Comparison of ENCODE assay signal across 10 mouse cellular contexts in genomic region chr6:120820144-120820543, GRCm38 (mm10). TPM values are rescaled to one million over a fixed set of nuclear protein-coding genes. Genes with fewer than 3 reads are reported as not detected.
DNase-seq lines count a peak whose midpoint lies in the region; ATAC-seq and TF ChIP-seq lines count a peak whose summit lies in the region.
"Had no signal": no experiment of that assay in that cellular context is flagged by ENCODE, and none has a peak within 500 bp of the region (broad histone marks: within the 10 kb centered on the region; RNA-seq: fewer than 3 reads in every experiment).

No protein-coding gene starts in this region.

- no peak for DNase-seq in gastrocnemius, adult 2 months
- DNase-seq in gastrocnemius, postnatal 10 days: no peak
- DNase-seq in 416B (ENCODE audit: low read depth): peak; percentile 39
- DNase-seq in liver, embryonic 13.5 days: no peak
- DNase-seq in forebrain, postnatal 0 days: no peak
- DNase-seq in c-Kit-positive CD71-positive TER-119-positive erythroid progenitor cells, embryonic 14.5 days (ENCODE audit: low spot score): no peak

- H3K9ac ChIP-seq in liver, embryonic 13.5 days: peak overlapping the region; percentile 96
- H3K9ac ChIP-seq in forebrain, postnatal 0 days: no peak overlapping the region
- no peak overlapping the region for H3K9ac ChIP-seq in midbrain, embryonic 16.5 days (ENCODE audit: low read depth, low read length)

- H3K27ac ChIP-seq in gastrocnemius, adult 2 months: no peak overlapping the region
- H3K27ac ChIP-seq in liver, embryonic 13.5 days: peak overlapping the region; percentile 98
- no peak overlapping the region for H3K27ac ChIP-seq in forebrain, postnatal 0 days (ENCODE audit: low read depth, low read length)
- H3K27ac ChIP-seq in midbrain, embryonic 16.5 days (ENCODE audit: low read length): no peak overlapping the region
- H3K27ac ChIP-seq: hindbrain, postnatal 0 days; neural tube, embryonic 13.5 days had no signal

- peak overlapping the region; percentile 30 for H3K4me3 ChIP-seq in gastrocnemius, adult 2 months
- peak overlapping the region; percentile 99 for H3K4me3 ChIP-seq in liver, embryonic 13.5 days (replicated peaks)
- no peak overlapping the region for H3K4me3 ChIP-seq in forebrain, postnatal 0 days (ENCODE audit: low read depth, low read length)
- no peak overlapping the region for H3K4me3 ChIP-seq in midbrain, embryonic 16.5 days (ENCODE audit: low read depth, low read length)
- H3K4me3 ChIP-seq: neural tube, embryonic 13.5 days had no signal

- no peaks in the 10 kb centered on the region for H3K27me3 ChIP-seq in liver, embryonic 13.5 days
- no peaks in the 10 kb centered on the region for H3K27me3 ChIP-seq in forebrain, postnatal 0 days (ENCODE audit: insufficient read depth, low read length)
- no peaks in the 10 kb centered on the region for H3K27me3 ChIP-seq in midbrain, embryonic 16.5 days (ENCODE audit: control insufficient read depth, insufficient read depth, low read depth, low read length)
- H3K27me3 ChIP-seq: neural tube, embryonic 13.5 days had no signal

- H3K9me3 ChIP-seq in liver, embryonic 13.5 days (replicated peaks): peaks cover 10% of the 10 kb centered on the region; the same call in 1 of the 2 replicates
- no peaks in the 10 kb centered on the region for H3K9me3 ChIP-seq in forebrain, postnatal 0 days (ENCODE audit: low read length)
- H3K9me3 ChIP-seq in midbrain, embryonic 16.5 days (replicated peaks; ENCODE audit: control insufficient read depth, low read length, poor library complexity, severe bottlenecking): no peaks in the 10 kb centered on the region
- H3K9me3 ChIP-seq: neural tube, embryonic 13.5 days had no signal

- TF ChIP-seq CTCF in gastrocnemius, adult 2 months (IDR thresholded peaks at IDR 0.05): no peak
- no peak for TF ChIP-seq CTCF in forebrain, postnatal 0 days (IDR thresholded peaks at IDR 0.05; ENCODE audit: low read depth)

- H3K36me3 ChIP-seq in liver, embryonic 13.5 days: peaks cover 34% of the 10 kb centered on the region
- peaks cover 22% of the 10 kb centered on the region for H3K36me3 ChIP-seq in forebrain, postnatal 0 days (ENCODE audit: insufficient read depth)
- peaks cover 13% of the 10 kb centered on the region for H3K36me3 ChIP-seq in midbrain, embryonic 16.5 days (ENCODE audit: control insufficient read depth, insufficient read depth, low read length)

- WGBS in liver, embryonic 13.5 days (ENCODE audit: insufficient replicate concordance): 55% methylated on average over 5 of the region's 5 CpGs
- WGBS in forebrain, postnatal 0 days: 89% methylated on average over 5 of the region's 5 CpGs
- WGBS in midbrain, embryonic 16.5 days: over 99% methylated on average over 5 of the region's 5 CpGs

- H3K4me2 ChIP-seq in liver, embryonic 13.5 days: peak overlapping the region; percentile 85
- H3K4me2 ChIP-seq in forebrain, postnatal 0 days (ENCODE audit: low read depth): no peak overlapping the region
- no peak overlapping the region for H3K4me2 ChIP-seq in midbrain, embryonic 16.5 days (ENCODE audit: low read length)

- intact Hi-C loops in gastrocnemius, adult 2 months (cut with DNase I): loop anchor here (5.0 to 10.0 kb wide), 2 partner anchors 225 to 283 kb away; no protein-coding TSS in a partner anchor

- 0 out of 2 replicates have a peak, but pooled peaks have one; percentile 13 for ATAC-seq in common myeloid progenitor, adult 5-6 weeks (replicated peaks; ENCODE audit: low read depth, poor library complexity, severe bottlenecking)
- no peak for ATAC-seq in liver, embryonic 13.5 days (ENCODE audit: low read depth)
- no peak for ATAC-seq in forebrain, postnatal 0 days
- ATAC-seq in midbrain, embryonic 16.5 days: no peak
- ATAC-seq: hindbrain, postnatal 0 days had no signal

- H3K4me1 ChIP-seq in liver, embryonic 13.5 days (replicated peaks): peaks cover 48% of the 10 kb centered on the region
- peaks cover 7% of the 10 kb centered on the region for H3K4me1 ChIP-seq in forebrain, postnatal 0 days (ENCODE audit: insufficient read depth)
- H3K4me1 ChIP-seq in midbrain, embryonic 16.5 days (ENCODE audit: control insufficient read depth, insufficient read depth, low read length): peaks cover 24% of the 10 kb centered on the region

RNA-seq across cellular contexts. Expression of gene Atp6v1e1, which starts 2.4 kb away (rescaled TPM):
- total RNA-seq in gastrocnemius, adult 2 months (2021): 100 to 1,000 TPM; 127 to 137 TPM
- 100 to 1,000 TPM; 133 to 145 TPM for total RNA-seq in gastrocnemius, postnatal 10 days (2021)
- 62.9 and 99.9 TPM in 2 replicates for total RNA-seq in common myeloid progenitor, adult 5-6 weeks (2017)
- 158 and 180 TPM in 2 replicates for polyA plus RNA-seq in liver, embryonic 13.5 days (2015; fragmentation: Nextera tagmentation; extraction: Ambion mirVana)
- total RNA-seq in forebrain, postnatal 0 days (2014; rRNA removed): 292 and 341 TPM in 2 replicates
- polyA plus RNA-seq in forebrain, postnatal 0 days (2015; fragmentation: Nextera tagmentation; extraction: Ambion mirVana): 312 and 333 TPM in 2 replicates
- 283 and 296 TPM in 2 replicates for polyA plus RNA-seq in midbrain, embryonic 16.5 days (2015; fragmentation: Nextera tagmentation; extraction: Ambion mirVana)

RNA-seq across cellular contexts. Expression of gene Bcl2l13, which starts 15.9 kb away (rescaled TPM):
- 10 to 100 TPM; 65.3 to 74.2 TPM for total RNA-seq in gastrocnemius, adult 2 months (2021)
- 10 to 100 TPM; 45.6 to 50.8 TPM for total RNA-seq in gastrocnemius, postnatal 10 days (2021)
- 25.9 and 38.9 TPM in 2 replicates for total RNA-seq in common myeloid progenitor, adult 5-6 weeks (2017)
- 37.7 and 44.1 TPM in 2 replicates for polyA plus RNA-seq in liver, embryonic 13.5 days (2015; fragmentation: Nextera tagmentation; extraction: Ambion mirVana)
- total RNA-seq in forebrain, postnatal 0 days (2014; rRNA removed): 59.1 and 77.5 TPM in 2 replicates
- 20.6 and 21.4 TPM in 2 replicates for polyA plus RNA-seq in forebrain, postnatal 0 days (2015; fragmentation: Nextera tagmentation; extraction: Ambion mirVana)
- 23.4 and 26.7 TPM in 2 replicates for polyA plus RNA-seq in midbrain, embryonic 16.5 days (2015; fragmentation: Nextera tagmentation; extraction: Ambion mirVana)

RNA-seq across cellular contexts. Expression of gene Slc25a18, which starts 46.8 kb away (rescaled TPM):
- under 1 TPM; 0.13 to 0.20 TPM for total RNA-seq in gastrocnemius, adult 2 months (2021)
- total RNA-seq in gastrocnemius, postnatal 10 days (2021): under 1 TPM; 0.23 to 0.33 TPM
- not detected in 2 replicates for total RNA-seq in common myeloid progenitor, adult 5-6 weeks (2017)
- 0.07 and 0.09 TPM in 2 replicates for polyA plus RNA-seq in liver, embryonic 13.5 days (2015; fragmentation: Nextera tagmentation; extraction: Ambion mirVana)
- total RNA-seq in forebrain, postnatal 0 days (2014; rRNA removed): 24.2 and 25.1 TPM in 2 replicates
- 14.4 and 21.1 TPM in 2 replicates for polyA plus RNA-seq in forebrain, postnatal 0 days (2015; fragmentation: Nextera tagmentation; extraction: Ambion mirVana)
- 9.6 and 19.9 TPM in 2 replicates for polyA plus RNA-seq in midbrain, embryonic 16.5 days (2015; fragmentation: Nextera tagmentation; extraction: Ambion mirVana)

Comparison
In these comparisons a context has a peak if more than half of its experiments do, and no peak if none do; other contexts are left out.
1. H3K4me3 ChIP-seq: peak in gastrocnemius, adult 2 months (single experiment) and liver, embryonic 13.5 days (single experiment); none in forebrain, postnatal 0 days (single experiment) and midbrain, embryonic 16.5 days (single experiment).
2. RNA of gene Slc25a18, which starts 46.8 kb away (total RNA-seq): 24.2 to 25.1 TPM in forebrain, postnatal 0 days; 0.23 to 0.33 TPM in gastrocnemius, postnatal 10 days, 0.13 to 0.20 TPM in gastrocnemius, adult 2 months and not detected in common myeloid progenitor, adult 5-6 weeks; every median in the first group is over 10 times any median in the second.